Mouse (Mus musculus) telencephalon, adult 2 months (tissue): Measurements from ENCODE around the gene Shtn1.

ENCODE experiments used
- DNase-seq: peaks from one replicate; pipeline ENCODE4 v3.0.0-alpha.2; 2011; ENCODE audit warnings: low read depth, low spot score

Gene Shtn1

DNA sequence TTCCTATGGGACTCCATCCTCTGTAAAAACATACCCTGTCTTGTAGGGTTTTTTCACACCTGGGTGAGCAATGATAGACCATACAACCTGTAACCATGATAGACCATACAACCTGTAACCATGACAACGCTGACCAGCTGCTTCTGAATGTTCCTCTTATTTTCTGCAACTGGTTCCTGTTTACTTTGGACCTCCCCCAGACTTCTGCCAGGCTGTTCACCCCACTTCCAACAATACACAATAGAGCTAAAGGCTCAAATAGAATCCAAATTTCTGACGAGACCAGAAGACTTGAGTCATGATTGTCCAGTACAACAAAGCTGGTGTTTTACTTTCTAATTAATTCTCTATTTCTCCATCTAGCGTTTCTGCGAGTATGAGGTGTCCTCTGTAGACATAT, 23.8 kb downstream of the Shtn1 start:
- no peak for DNase-seq

DNA sequence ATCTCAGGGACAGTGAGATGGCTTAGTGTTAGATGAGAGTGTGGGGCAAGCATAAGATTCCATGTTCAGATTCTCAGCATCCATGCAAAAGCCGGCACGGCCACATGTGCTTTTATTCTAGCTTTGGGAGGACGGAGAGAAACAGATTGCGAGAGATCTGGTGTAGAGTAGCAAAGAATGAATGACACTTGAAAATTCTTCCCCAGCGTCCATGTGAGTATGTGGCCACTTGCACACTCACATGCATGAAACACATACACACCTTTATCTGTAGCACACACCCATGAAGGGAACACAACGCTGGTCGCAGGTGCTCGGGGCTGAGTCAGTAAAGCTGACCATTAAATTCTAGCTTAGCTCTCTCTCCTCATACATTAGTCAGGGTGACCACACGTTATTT, 24.3 kb downstream of the Shtn1 start:
- no peak for DNase-seq

DNA sequence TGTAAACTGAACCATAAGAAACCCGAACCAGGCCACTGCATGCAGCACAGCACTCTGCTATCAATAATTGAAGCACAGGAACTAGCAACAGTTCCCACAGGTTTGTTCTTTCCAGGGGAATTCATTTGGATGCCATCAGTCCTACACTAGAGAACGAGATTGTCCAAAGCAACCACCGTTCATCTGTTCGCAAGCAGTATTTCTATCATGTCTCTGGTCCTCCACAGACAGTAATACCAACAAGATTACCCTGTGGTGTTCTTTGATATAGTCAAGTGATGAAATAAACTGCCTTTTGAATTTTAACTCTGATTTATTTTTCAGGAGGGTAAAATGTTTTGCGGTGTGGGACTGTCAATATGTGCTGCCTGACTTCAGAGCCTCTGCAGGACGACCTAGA, 27.0 kb downstream of the Shtn1 start:
- no peak for DNase-seq

DNA sequence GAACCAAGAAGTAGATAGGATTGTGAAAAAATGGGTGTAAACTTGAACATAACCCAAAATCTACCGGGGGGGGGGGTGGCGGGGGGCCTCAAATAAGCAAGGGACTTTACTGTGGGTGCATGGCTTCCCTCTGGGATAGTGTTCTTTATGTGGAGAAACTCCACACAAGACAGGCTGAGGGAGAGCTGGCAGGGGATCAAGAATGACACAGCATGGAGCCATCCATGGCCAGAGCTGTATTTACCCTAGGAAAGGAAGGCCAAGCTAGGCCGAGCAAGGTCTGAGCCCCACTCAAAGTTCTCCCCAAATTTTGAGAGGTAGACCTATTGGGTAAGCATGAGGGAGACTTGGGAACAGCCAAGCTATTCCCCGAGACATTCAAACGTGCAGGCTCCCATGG, 28.4 kb downstream of the Shtn1 start:
- no peak for DNase-seq

DNA sequence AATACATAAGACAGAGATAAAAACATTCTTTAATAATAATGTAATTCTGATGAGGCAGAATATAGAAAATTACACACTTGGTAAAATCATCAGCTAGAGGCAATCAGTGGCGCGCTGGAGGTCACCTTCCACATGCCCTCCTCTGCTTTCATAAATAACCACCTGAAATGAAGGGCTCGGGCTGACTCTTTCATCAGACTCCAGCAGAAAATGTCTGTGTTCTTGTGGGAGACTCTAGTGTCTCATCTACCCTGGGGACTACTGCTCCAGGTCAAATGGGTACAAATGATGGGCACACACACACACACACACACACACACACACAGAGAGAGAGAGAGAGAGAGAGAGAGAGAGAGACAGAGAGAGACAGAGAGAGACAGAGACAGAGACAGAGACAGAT, 34.8 kb downstream of the Shtn1 start:
- no peak for DNase-seq

DNA sequence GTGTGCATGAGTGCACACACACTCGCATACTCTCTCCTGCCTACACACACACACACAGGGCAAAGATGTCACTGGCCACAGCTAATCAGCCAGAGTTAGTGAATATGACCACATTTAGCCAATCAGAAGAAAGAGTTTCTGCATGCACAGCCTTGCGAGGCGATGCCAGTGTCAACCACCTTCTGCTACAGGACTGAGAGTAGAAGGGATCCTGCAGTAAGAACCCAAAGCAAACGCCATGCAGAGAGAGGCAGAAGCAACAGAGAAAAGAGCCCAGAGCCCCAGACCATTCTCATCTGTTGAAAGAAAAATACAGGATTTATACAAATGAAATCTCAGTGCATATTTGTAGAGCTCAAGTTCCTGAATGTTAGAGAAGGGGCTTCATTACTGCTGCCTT, 37.1 kb downstream of the Shtn1 start:
- DNase-seq, result no peak

- DNase-seq, result no peak
Measured at GRCm38 (mm10) chr19:59036811-59037210, 39.1 kb downstream of the Shtn1 start.

- DNase-seq, result no peak
Measured at GRCm38 (mm10) chr19:59033241-59033640, 42.7 kb downstream of the Shtn1 start.

DNA sequence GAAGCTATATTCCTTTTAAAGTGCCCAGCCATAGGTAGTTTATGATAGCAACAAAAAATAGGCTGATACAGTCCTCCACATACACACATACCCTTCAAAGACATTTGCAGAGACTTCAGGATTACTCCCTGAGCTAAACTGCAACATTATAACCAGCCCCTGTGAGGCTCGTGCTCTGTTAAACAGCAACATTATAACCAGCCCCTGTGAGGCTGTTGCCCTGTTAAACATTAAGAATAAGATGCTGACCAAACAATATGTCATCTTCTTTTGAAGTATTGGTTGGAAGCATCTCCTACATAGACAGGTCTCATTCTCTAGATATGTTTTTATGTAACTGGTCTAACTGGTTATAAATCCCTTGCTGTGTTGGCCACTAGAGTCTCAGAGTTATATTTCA, 45.7 kb downstream of the Shtn1 start:
- no peak for DNase-seq

DNA sequence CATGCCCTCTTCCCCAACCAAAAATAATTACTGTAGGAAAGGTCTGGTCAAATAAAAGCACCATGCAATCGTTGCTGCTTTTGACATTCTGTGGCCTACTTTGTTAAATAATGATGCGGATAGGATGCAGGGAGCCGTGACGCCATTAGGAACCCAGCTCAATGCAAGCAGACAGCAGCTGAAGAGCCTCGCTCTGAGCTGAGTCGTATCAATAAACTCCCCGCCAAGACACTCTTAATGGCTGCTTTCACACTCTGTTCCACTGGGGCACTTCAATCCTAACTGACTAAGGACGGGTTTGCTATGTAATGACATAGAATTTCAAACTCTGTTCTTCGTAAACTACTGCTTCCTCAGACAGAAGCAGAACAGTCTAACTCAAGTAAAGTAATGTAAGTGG, 46.9 kb downstream of the Shtn1 start:
- no peak for DNase-seq

DNA sequence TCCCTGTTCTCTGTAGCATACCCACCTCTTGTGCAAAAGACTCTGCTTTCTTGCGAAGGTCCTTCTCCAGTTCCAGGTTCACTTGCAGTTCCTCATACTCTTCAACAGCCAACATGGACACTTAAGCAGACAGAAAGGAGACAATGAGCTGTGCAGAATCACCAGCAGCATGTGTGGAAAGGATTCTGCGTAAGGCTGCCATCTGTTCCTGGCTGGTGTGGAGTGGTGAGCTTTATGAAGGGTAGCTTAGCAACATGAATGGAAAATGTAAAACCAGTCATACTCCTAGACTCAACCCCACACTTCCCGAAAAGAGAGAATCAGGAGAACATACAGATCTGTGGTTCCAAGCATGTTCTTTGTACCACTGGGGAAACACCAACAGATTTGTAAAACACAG, 47.8 kb downstream of the Shtn1 start:
- DNase-seq, result peak; percentile 71

DNA sequence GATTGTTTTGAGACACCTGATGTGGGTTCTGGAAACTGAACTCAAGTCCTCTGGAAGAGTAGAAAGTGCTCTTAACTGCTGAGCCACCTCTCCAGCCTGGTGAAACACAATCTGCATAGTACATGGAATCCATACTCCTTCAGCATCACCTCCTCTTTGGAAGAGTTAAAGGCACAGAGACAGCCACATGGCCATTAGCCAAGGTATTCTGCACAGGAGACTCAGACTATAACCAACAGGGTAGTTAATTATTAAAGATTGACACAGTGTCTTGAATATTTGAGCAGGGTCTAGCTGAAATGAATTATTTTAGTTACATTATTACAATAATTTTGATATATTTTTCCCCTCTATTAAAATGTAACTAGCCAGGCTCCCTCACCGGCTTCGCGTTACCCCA, 52.0 kb downstream of the Shtn1 start:
- DNase-seq, result no peak

DNA sequence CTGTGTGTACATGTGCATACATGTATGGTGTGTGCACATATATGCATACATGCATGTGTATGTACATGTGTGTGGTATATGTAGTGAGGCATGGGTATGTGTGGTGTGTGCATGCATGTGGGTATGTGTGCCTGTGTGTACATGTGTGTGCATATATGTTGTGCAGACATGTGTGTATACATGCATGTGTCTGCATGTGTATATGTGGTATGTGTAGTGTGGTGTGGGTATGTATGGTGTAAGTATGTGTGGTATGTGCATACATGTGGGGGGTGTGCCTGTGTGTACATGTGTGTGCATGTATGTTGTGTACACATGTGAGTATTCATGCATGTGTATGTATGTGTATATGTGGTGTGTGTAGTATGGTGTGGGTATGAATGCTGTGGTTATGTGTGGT, 54.3 kb downstream of the Shtn1 start:
- no peak for DNase-seq

DNA sequence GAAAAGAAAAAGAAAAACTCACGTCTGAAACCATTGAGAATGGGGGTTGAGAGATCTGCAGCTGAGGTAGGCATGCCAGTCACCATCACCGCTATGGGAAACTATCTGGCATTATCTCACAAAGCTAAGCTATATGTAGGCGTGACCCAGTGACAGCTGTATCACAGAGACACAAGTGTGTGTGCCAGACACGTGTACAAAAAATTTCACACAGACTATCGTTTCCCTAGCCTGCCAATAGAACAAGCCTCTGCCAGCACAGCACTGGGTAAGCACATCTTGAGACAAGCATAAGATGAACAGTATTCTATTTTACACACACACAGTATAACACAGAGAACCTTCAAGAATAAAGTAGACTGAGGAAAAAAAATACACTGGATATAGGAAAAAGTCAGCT, 65.1 kb downstream of the Shtn1 start:
- no peak for DNase-seq

GRCm38 (mm10) chr19:59006577-59007340, 69.1 kb downstream of the Shtn1 start:
- peak; percentile 69 for DNase-seq

GRCm38 (mm10) chr19:59002827-59003226, 73.1 kb downstream of the Shtn1 start:
- DNase-seq, result no peak

DNA sequence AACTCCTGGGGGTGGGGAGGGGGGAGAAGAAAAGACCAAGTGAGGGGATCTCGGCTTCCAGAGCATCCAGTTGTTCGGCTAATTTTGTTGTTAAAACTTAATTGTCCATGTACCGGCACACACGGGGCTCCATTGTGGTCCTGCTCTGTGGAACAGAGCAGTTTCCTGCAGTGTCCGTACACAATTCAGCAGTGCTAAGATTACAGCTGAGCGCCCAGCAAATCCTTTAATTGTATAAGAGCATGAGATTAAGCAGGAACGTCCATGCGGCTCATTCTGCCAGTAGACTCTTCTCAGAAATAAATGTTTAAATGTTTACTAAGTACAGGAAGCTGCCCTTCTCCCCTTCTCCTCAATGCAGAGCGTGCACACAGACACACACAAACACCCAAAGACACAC, 94.3 kb downstream of the Shtn1 start:
- DNase-seq, result no peak

GRCm38 (mm10) chr19:58980056-58980440, 95.9 kb downstream of the Shtn1 start:
- no peak for DNase-seq

- no peak for DNase-seq
Measured at GRCm38 (mm10) chr19:58979436-58980055, 96.4 kb downstream of the Shtn1 start.

GRCm38 (mm10) chr19:58978401-58979171, 97.3 kb downstream of the Shtn1 start:
- peak; percentile 48 for DNase-seq

DNA sequence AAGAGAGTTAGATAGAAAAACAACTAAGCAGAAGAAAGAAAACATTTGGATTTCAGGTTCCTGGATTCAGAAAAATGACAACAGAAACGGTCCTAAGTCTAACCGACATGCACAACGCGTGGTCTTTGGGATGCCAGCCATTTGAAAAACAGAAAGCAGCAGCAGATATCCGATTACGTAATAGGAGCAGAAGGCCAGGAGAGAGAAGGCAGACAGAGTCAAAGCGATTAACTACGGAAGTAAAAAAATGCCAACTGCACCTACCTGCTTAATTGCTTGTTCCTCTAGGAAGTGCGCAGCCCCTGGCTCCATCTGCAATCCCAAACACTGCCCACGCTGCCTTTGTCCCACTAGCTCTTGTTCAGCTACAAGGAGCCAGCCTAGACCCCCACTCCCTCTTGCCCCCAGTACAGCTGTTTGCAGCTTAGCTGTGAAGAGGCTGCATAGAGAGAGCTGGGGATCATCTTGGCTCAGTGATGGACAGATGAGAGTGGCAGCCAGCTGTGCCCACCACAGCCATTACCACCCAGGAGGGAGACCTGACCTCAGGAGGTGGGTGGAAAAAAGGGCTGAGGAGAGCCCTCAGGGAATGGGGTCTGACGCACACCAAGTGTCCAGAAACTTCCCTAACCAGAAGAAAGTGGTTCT, 100.6 kb downstream of the Shtn1 start:
- DNase-seq, result no peak

DNA sequence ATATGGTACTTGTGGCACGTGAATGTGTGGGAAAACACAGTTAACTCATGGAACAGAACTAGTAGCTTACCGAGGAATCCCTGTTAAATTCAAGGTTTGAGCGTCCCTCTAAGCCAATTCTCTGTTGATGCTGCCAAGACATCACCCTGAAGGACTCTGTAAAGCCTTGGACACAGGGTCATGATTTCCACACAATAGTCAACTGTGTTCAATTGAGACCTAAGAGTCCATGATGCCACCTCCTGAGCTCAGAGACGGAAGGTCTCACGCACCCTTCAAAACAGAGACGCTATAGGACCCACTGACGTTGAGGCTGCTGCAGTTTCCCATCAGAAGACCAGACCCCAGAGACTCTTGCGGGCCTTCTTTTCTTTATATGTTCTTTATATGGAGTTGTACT, 101.8 kb downstream of the Shtn1 start:
- no peak for DNase-seq
